Mouse (Mus musculus): ENCODE measurements at regions not wholly inside any gene's neighbourhood (a gene's known extent, or its start where the extent isn't known, plus 50 kb on each side); places are given as distances from the start of the nearest gene placed in this dataset.
"Not testable (repeated sequence)": the region's sequence is repeated elsewhere in the genome, so short reads cannot be mapped to it uniquely, and the experiment has no call there.

- no peaks in the 10 kb centered on the region for H3K36me3 ChIP-seq (ENCODE audit: control insufficient read depth, insufficient read depth, low read length)
- DNase-seq (ENCODE audit: low read depth in 1 of 2, low spot score in 2 of 2): no peak
- H3K4me3 ChIP-seq (ENCODE audit: extremely low read depth, insufficient read depth, insufficient read length): no peak overlapping the region
- WGBS: 72% methylated on average over 4 of the region's 4 CpGs
- no peaks in the 10 kb centered on the region for H3K4me1 ChIP-seq (ENCODE audit: control insufficient read depth, insufficient read depth, insufficient read length)
- H3K27ac ChIP-seq (ENCODE audit: insufficient read depth, low read length): no peak overlapping the region
- no peak for TF ChIP-seq POLR2A (IDR thresholded peaks at IDR 0.05; ENCODE audit: low read depth, low read length)
- TF ChIP-seq CTCF (IDR thresholded peaks at IDR 0.05; ENCODE audit: extremely low read depth, insufficient read depth, insufficient read length, insufficient replicate concordance): no peak
- H3K27me3 ChIP-seq (ENCODE audit: control insufficient read depth, insufficient read depth, low read length): no peaks in the 10 kb centered on the region
Measured at GRCm38 (mm10) chr13:4935940-4936339, 327.0 kb upstream of the Akr1e1 start.

- H3K27ac ChIP-seq (ENCODE audit: insufficient read depth, low read length): no peak overlapping the region
- no peaks in the 10 kb centered on the region for H3K36me3 ChIP-seq (ENCODE audit: control insufficient read depth, insufficient read depth, low read length)
- TF ChIP-seq CTCF (IDR thresholded peaks at IDR 0.05; ENCODE audit: extremely low read depth, insufficient read depth, insufficient read length, insufficient replicate concordance) (no peak), POLR2A (IDR thresholded peaks at IDR 0.05; ENCODE audit: low read depth, low read length) (no peak)
- no peak overlapping the region for H3K4me3 ChIP-seq (ENCODE audit: extremely low read depth, insufficient read depth, insufficient read length)
- DNase-seq (ENCODE audit: low read depth in 1 of 2, low spot score in 2 of 2): no peak
- H3K27me3 ChIP-seq (ENCODE audit: control insufficient read depth, insufficient read depth, low read length): no peaks in the 10 kb centered on the region
- H3K4me1 ChIP-seq (ENCODE audit: control insufficient read depth, insufficient read depth, insufficient read length): no peaks in the 10 kb centered on the region
Measured at GRCm38 (mm10) chr13:4939849-4940248, 330.9 kb upstream of the Akr1e1 start.

- not testable (repeated sequence) for H3K4me3 ChIP-seq (ENCODE audit: extremely low read depth, insufficient read depth, insufficient read length); H3K27ac ChIP-seq (ENCODE audit: insufficient read depth, low read length); H3K27me3 ChIP-seq (ENCODE audit: control insufficient read depth, insufficient read depth, low read length); H3K36me3 ChIP-seq (ENCODE audit: control insufficient read depth, insufficient read depth, low read length); DNase-seq (ENCODE audit: low read depth in 1 of 2, low spot score in 2 of 2); H3K4me1 ChIP-seq (ENCODE audit: control insufficient read depth, insufficient read depth, insufficient read length)
- 10% methylated on average over 6 of the region's 14 CpGs for WGBS
Measured at GRCm38 (mm10) chr13:4942490-4942889, 333.5 kb upstream of the Akr1e1 start.

GRCm38 (mm10) chr13:4943046-4943445 lies 334.1 kb upstream of the Akr1e1 start:
- H3K27me3 ChIP-seq (ENCODE audit: control insufficient read depth, insufficient read depth, low read length): no peaks in the 10 kb centered on the region
- no peak for TF ChIP-seq POLR2A (IDR thresholded peaks at IDR 0.05; ENCODE audit: low read depth, low read length)
- 16% methylated on average over 7 of the region's 7 CpGs for WGBS
- no peaks in the 10 kb centered on the region for H3K36me3 ChIP-seq (ENCODE audit: control insufficient read depth, insufficient read depth, low read length)
- H3K4me3 ChIP-seq (ENCODE audit: extremely low read depth, insufficient read depth, insufficient read length): peak overlapping the region; percentile 27
- no peaks in the 10 kb centered on the region for H3K4me1 ChIP-seq (ENCODE audit: control insufficient read depth, insufficient read depth, insufficient read length)
- no peak for DNase-seq (ENCODE audit: low read depth in 1 of 2, low spot score in 2 of 2)
- no peak overlapping the region; the same call in 1 of the 2 replicates for H3K27ac ChIP-seq (ENCODE audit: insufficient read depth, low read length)

- Histone ChIP-seq H3K27me3 (ENCODE audit: control insufficient read depth, insufficient read depth, low read length) (no peaks in the 10 kb centered on the region), H3K4me3 (ENCODE audit: extremely low read depth, insufficient read depth, insufficient read length) (no peak overlapping the region), H3K4me1 (ENCODE audit: control insufficient read depth, insufficient read depth, insufficient read length) (no peaks in the 10 kb centered on the region), H3K27ac (ENCODE audit: insufficient read depth, low read length) (no peak overlapping the region), H3K36me3 (ENCODE audit: control insufficient read depth, insufficient read depth, low read length) (no peaks in the 10 kb centered on the region)
- DNase-seq (ENCODE audit: low read depth in 1 of 2, low spot score in 2 of 2): no peak
- no peak for TF ChIP-seq CTCF (IDR thresholded peaks at IDR 0.05; ENCODE audit: extremely low read depth, insufficient read depth, insufficient read length, insufficient replicate concordance)
- TF ChIP-seq POLR2A (IDR thresholded peaks at IDR 0.05; ENCODE audit: low read depth, low read length): no peak
- 79% methylated on average over 3 of the region's 3 CpGs for WGBS
Measured at GRCm38 (mm10) chr13:4955384-4955783, 346.4 kb upstream of the Akr1e1 start.

GRCm38 (mm10) chr13:4964824-4965223 lies 355.9 kb upstream of the Akr1e1 start:
- Histone ChIP-seq H3K36me3 (ENCODE audit: control insufficient read depth, insufficient read depth, low read length) (no peaks in the 10 kb centered on the region), H3K27ac (ENCODE audit: insufficient read depth, low read length) (no peak overlapping the region), H3K27me3 (ENCODE audit: control insufficient read depth, insufficient read depth, low read length) (no peaks in the 10 kb centered on the region), H3K4me3 (ENCODE audit: extremely low read depth, insufficient read depth, insufficient read length) (no peak overlapping the region), H3K4me1 (ENCODE audit: control insufficient read depth, insufficient read depth, insufficient read length) (no peaks in the 10 kb centered on the region)
- TF ChIP-seq POLR2A (IDR thresholded peaks at IDR 0.05; ENCODE audit: low read depth, low read length) (no peak), CTCF (IDR thresholded peaks at IDR 0.05; ENCODE audit: extremely low read depth, insufficient read depth, insufficient read length, insufficient replicate concordance) (no peak)
- DNase-seq (ENCODE audit: low read depth in 1 of 2, low spot score in 2 of 2): no peak

- H3K27ac ChIP-seq (ENCODE audit: insufficient read depth, low read length): no peak overlapping the region
- TF ChIP-seq POLR2A (IDR thresholded peaks at IDR 0.05; ENCODE audit: low read depth, low read length): no peak
- no peak for TF ChIP-seq CTCF (IDR thresholded peaks at IDR 0.05; ENCODE audit: extremely low read depth, insufficient read depth, insufficient read length, insufficient replicate concordance)
- DNase-seq (ENCODE audit: low read depth in 1 of 2, low spot score in 2 of 2): no peak
- no peaks in the 10 kb centered on the region for H3K36me3 ChIP-seq (ENCODE audit: control insufficient read depth, insufficient read depth, low read length)
- H3K27me3 ChIP-seq (ENCODE audit: control insufficient read depth, insufficient read depth, low read length): no peaks in the 10 kb centered on the region
- WGBS: 78% methylated on average over 2 of the region's 2 CpGs
- H3K4me3 ChIP-seq (ENCODE audit: extremely low read depth, insufficient read depth, insufficient read length): no peak overlapping the region
- H3K4me1 ChIP-seq (ENCODE audit: control insufficient read depth, insufficient read depth, insufficient read length): no peaks in the 10 kb centered on the region
Measured at GRCm38 (mm10) chr13:4970081-4970892, 361.3 kb upstream of the Akr1e1 start.
